19 mouse cellular contexts compared by ENCODE assay signal in the genomic region with DNA sequence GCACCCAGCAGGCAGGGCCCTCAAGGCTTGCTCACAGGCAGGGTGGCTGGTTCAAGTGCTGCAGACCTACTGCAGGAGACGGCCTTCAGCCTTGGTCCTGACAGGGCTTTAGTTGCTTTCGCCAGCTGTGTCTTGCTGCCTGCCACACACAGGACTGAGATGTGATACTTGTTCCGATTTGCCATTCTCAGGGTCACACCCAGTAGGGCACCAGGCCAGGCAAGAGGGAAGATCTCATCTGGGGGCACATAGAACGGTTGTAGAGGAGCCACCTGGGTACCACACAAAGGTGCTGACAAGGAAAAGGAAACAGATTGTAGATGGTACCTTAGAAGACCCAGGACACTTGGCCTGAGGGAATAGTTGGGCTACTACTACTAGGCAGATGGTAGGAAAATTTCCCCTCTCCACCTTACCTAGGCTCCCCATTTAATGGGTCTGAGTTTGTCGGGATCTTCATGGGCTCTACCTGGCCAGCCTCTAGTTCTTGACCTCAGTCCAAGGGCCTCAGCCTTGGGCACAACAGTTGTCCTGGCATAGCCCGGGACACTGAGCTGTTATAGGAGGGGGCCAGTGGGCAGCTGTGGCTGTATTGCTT. TPM values are rescaled to one million over a fixed set of nuclear protein-coding genes. Genes with fewer than 3 reads are reported as not detected.
DNase-seq lines count a peak whose midpoint lies in the region; TF ChIP-seq lines count a peak whose summit lies in the region.
"Had no signal": no experiment of that assay in that cellular context is flagged by ENCODE, and none has a peak within 500 bp of the region (broad histone marks: within the 10 kb centered on the region; RNA-seq: fewer than 3 reads in every experiment).

No protein-coding gene starts in this region.

- TF ChIP-seq CTCF in gastrocnemius, adult 2 months (IDR thresholded peaks at IDR 0.05) = no peak

- no peak overlapping the region for H3K4me3 ChIP-seq in gastrocnemius, adult 2 months
- H3K4me3 ChIP-seq: embryonic facial prominence, embryonic 10.5 days; embryonic facial prominence, embryonic 13.5 days; erythroblast, embryonic 14.5 days; forebrain, embryonic 12.5 days; forebrain, embryonic 15.5 days; hindbrain, embryonic 12.5 days; hindbrain, embryonic 15.5 days had no signal

- H3K27ac ChIP-seq in gastrocnemius, adult 2 months = no peak overlapping the region
- H3K27ac ChIP-seq: embryonic facial prominence, embryonic 10.5 days; embryonic facial prominence, embryonic 13.5 days; forebrain, embryonic 12.5 days; forebrain, embryonic 15.5 days; hindbrain, embryonic 12.5 days; hindbrain, embryonic 15.5 days had no signal

- DNase-seq in adrenal gland, postnatal 36 days = peak; percentile 14 to 28
- no peak for DNase-seq in adrenal gland, adult (ENCODE audit: inconsistent age in 2 of 2, low spot score in 1 of 2)
- peak; percentile 64 for DNase-seq in cerebellum, adult 9-11 months
- DNase-seq in cerebellum, adult 8-10 months = no peak
- peak; percentile 60 for DNase-seq in gastrocnemius, adult 2 months
- DNase-seq in gastrocnemius, adult 18-20 months (ENCODE audit: low spot score) = no peak
- DNase-seq: adrenal gland, adult 8-10 months; B cell, adult 2 months; embryo, embryonic 11 days; gastrocnemius, postnatal 14 days; heart, adult 11 months; kidney, adult 2 months had no signal

- intact Hi-C loops in gastrocnemius, adult 2 months (cut with DNase I) = no loop called here

RNA-seq across cellular contexts. Expression of gene Susd2, which starts 21.0 kb away (rescaled TPM):
- total RNA-seq in adrenal gland, postnatal 36 days (2021) = 10 to 100 TPM in 1 of 2 experiments, 1 to 10 TPM in 1; 9.7 to 11.0 TPM
- total RNA-seq in gastrocnemius, adult 2 months (2021) = 1 to 10 TPM; 1.0 to 2.4 TPM
- total RNA-seq in gastrocnemius, adult 18-20 months (2021) = 1 to 10 TPM; 1.8 to 2.3 TPM

Comparison
In these comparisons a context has a peak if more than half of its experiments do, and no peak if none do; other contexts are left out.
1. DNase-seq: peak in adrenal gland, postnatal 36 days (2 of 2), cerebellum, adult 9-11 months (single experiment) and gastrocnemius, adult 2 months (single experiment); none in adrenal gland, adult (0 of 2), cerebellum, adult 8-10 months (single experiment) and gastrocnemius, adult 18-20 months (single experiment).